ENCODE assay signal across 9 mouse cellular contexts in the genomic region with DNA sequence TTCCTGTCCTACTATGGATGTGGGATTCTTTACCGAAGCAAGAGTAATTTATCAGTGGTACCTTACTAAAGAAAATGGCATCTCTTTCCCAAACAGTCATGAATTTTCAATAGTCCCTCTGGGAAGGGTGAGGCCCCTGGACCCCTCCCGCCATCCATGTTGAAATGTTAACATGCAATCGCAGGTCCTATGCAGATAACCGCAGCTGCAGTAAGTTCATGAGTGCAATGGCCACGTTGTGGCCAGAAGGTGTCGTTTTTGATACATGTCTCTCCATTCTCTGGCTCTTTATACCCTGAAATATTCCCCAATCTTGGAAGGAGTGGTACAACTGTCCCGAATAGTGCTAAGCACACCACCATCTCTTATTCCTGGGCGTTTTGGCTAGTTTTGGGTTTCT. TPM values are rescaled to one million over a fixed set of nuclear protein-coding genes. Genes with fewer than 3 reads are reported as not detected.
DNase-seq lines count a peak whose midpoint lies in the region; ATAC-seq lines count a peak whose summit lies in the region.
"Had no signal": no experiment of that assay in that cellular context is flagged by ENCODE, and none has a peak within 500 bp of the region (broad histone marks: within the 10 kb centered on the region; RNA-seq: fewer than 3 reads in every experiment).

No protein-coding gene starts in this region.

- 51% methylated on average over 8 of the region's 8 CpGs for WGBS in lung, embryonic 16.5 days
- 59% methylated on average over 8 of the region's 8 CpGs for WGBS in intestine, embryonic 15.5 days
- WGBS in midbrain, embryonic 15.5 days, result 57% methylated on average over 8 of the region's 8 CpGs

- no peak for ATAC-seq in lung, embryonic 16.5 days (ENCODE audit: low read depth)
- ATAC-seq in intestine, embryonic 15.5 days, result no peak
- ATAC-seq in midbrain, embryonic 15.5 days (replicated peaks), result no peak
- ATAC-seq in activated CD4-positive, CD25-positive, alpha-beta regulatory T cell, adult 4 months, result no peak

- no peak overlapping the region for H3K9ac ChIP-seq in lung, embryonic 16.5 days (ENCODE audit: low read length)
- H3K9ac ChIP-seq in intestine, embryonic 15.5 days, result 0 out of 2 replicates have a peak overlapping the region, but pooled peaks have one; percentile 91
- 0 out of 2 replicates have a peak overlapping the region, but pooled peaks have one; percentile 86 for H3K9ac ChIP-seq in midbrain, embryonic 15.5 days

- peak overlapping the region; percentile 80 for H3K4me3 ChIP-seq in lung, embryonic 16.5 days (ENCODE audit: low read length)
- peak overlapping the region; percentile 74; the same call in 1 of the 2 replicates for H3K4me3 ChIP-seq in intestine, embryonic 15.5 days (replicated peaks)
- peak overlapping the region; percentile 58 for H3K4me3 ChIP-seq in midbrain, embryonic 15.5 days

- H3K4me1 ChIP-seq in lung, embryonic 16.5 days (replicated peaks; ENCODE audit: control insufficient read depth, insufficient read depth, low read length), result peaks cover 2% of the 10 kb centered on the region; the same call in 1 of the 2 replicates
- peaks cover 9% of the 10 kb centered on the region; the same call in 1 of the 2 replicates for H3K4me1 ChIP-seq in intestine, embryonic 15.5 days (replicated peaks)
- peaks cover 20% of the 10 kb centered on the region for H3K4me1 ChIP-seq in midbrain, embryonic 15.5 days

- H3K27me3 ChIP-seq in lung, embryonic 16.5 days (ENCODE audit: control insufficient read depth, insufficient read depth, low read depth, low read length), result no peaks in the 10 kb centered on the region
- H3K27me3 ChIP-seq in intestine, embryonic 15.5 days (replicated peaks), result no peaks in the 10 kb centered on the region
- H3K27me3 ChIP-seq in midbrain, embryonic 15.5 days (replicated peaks), result no peaks in the 10 kb centered on the region

- peaks cover 11% of the 10 kb centered on the region; the same call in 1 of the 2 replicates for H3K36me3 ChIP-seq in lung, embryonic 16.5 days (ENCODE audit: control insufficient read depth, insufficient read depth, low read length)
- H3K36me3 ChIP-seq in intestine, embryonic 15.5 days, result peaks cover 15% of the 10 kb centered on the region
- peaks cover 5% of the 10 kb centered on the region; the same call in 1 of the 2 replicates for H3K36me3 ChIP-seq in midbrain, embryonic 15.5 days (replicated peaks)

- H3K9me3 ChIP-seq in lung, embryonic 16.5 days (ENCODE audit: control insufficient read depth, low read length), result no peaks in the 10 kb centered on the region
- H3K9me3 ChIP-seq in intestine, embryonic 15.5 days, result no peaks in the 10 kb centered on the region
- H3K9me3 ChIP-seq in midbrain, embryonic 15.5 days, result no peaks in the 10 kb centered on the region

- no peak for DNase-seq in lung, postnatal 4 days
- peak; percentile 23 for DNase-seq in embryo, embryonic 9.5 days (ENCODE audit: extremely low spot score)
- no peak for DNase-seq in left cerebral cortex, adult 8-10 months (ENCODE audit: low spot score in 2 of 2)
- no peak for DNase-seq in lung, postnatal 25 days (ENCODE audit: low spot score)

- H3K27ac ChIP-seq in lung, embryonic 16.5 days (ENCODE audit: low read length), result no peak overlapping the region
- H3K27ac ChIP-seq in intestine, embryonic 15.5 days, result no peak overlapping the region
- H3K27ac ChIP-seq in midbrain, embryonic 15.5 days, result peak overlapping the region; percentile 98; the same call in 1 of the 2 replicates

- H3K4me2 ChIP-seq in lung, embryonic 16.5 days (ENCODE audit: low read depth, low read length), result peak overlapping the region; percentile 55
- H3K4me2 ChIP-seq in intestine, embryonic 15.5 days (replicated peaks), result peak overlapping the region; percentile 77
- peak overlapping the region; percentile 52 for H3K4me2 ChIP-seq in midbrain, embryonic 15.5 days

RNA-seq across cellular contexts. Expression of a gene that starts 0.8 kb away (rescaled TPM):
- polyA plus RNA-seq in lung, embryonic 16.5 days (2015; fragmentation: Nextera tagmentation; extraction: Ambion mirVana), result 53.2 and 56.5 TPM in 2 replicates
- 62.5 and 64.9 TPM in 2 replicates for polyA plus RNA-seq in intestine, embryonic 15.5 days (2015; fragmentation: Nextera tagmentation; extraction: Ambion mirVana)
- 111 and 116 TPM in 2 replicates for polyA plus RNA-seq in midbrain, embryonic 15.5 days (2015; fragmentation: Nextera tagmentation; extraction: Ambion mirVana)
- polyA plus RNA-seq in activated CD4-positive, CD25-positive, alpha-beta regulatory T cell, adult 4 months (2017; shearing (Covaris generic)), result 10 to 100 TPM; 27.8 to 31.0 TPM
- 10 to 100 TPM; 42.5 to 47.6 (median 45.6) TPM for total RNA-seq in left cerebral cortex, adult 8-10 months (2022)

RNA-seq across cellular contexts. Expression of a gene that starts 13.4 kb away (rescaled TPM):
- 0.20 TPM in 1 of 2 replicates, not detected in the other for polyA plus RNA-seq in lung, embryonic 16.5 days (2015; fragmentation: Nextera tagmentation; extraction: Ambion mirVana)
- not detected in 2 replicates for polyA plus RNA-seq in intestine, embryonic 15.5 days (2015; fragmentation: Nextera tagmentation; extraction: Ambion mirVana)
- polyA plus RNA-seq in midbrain, embryonic 15.5 days (2015; fragmentation: Nextera tagmentation; extraction: Ambion mirVana), result not detected in 2 replicates
- under 1 TPM in 1 of 2 experiments, not detected in 1; 0.38 TPM for polyA plus RNA-seq in activated CD4-positive, CD25-positive, alpha-beta regulatory T cell, adult 4 months (2017; shearing (Covaris generic))
- total RNA-seq in left cerebral cortex, adult 8-10 months (2022), result not detected
- total RNA-seq: common myeloid progenitor, adult 5-6 weeks had no signal

RNA-seq across cellular contexts. Expression of a gene that starts 57.0 kb away (rescaled TPM):
- 207 and 250 TPM in 2 replicates for polyA plus RNA-seq in lung, embryonic 16.5 days (2015; fragmentation: Nextera tagmentation; extraction: Ambion mirVana)
- 97.1 and 105 TPM in 2 replicates for polyA plus RNA-seq in intestine, embryonic 15.5 days (2015; fragmentation: Nextera tagmentation; extraction: Ambion mirVana)
- 27.2 and 32.0 TPM in 2 replicates for polyA plus RNA-seq in midbrain, embryonic 15.5 days (2015; fragmentation: Nextera tagmentation; extraction: Ambion mirVana)
- 10 to 100 TPM in 1 of 2 experiments, under 1 TPM in 1; 0.81 to 22.5 TPM for polyA plus RNA-seq in activated CD4-positive, CD25-positive, alpha-beta regulatory T cell, adult 4 months (2017; shearing (Covaris generic))
- 100 to 1,000 TPM in 2 of 4 experiments, 10 to 100 TPM in 2; 15.6 to 138 (median 65.3) TPM for total RNA-seq in left cerebral cortex, adult 8-10 months (2022)
